Mouse (Mus musculus) heart, embryonic 12.5 days (tissue): Measurements from ENCODE around the gene Plekhm2. TPM values are rescaled to one million over a fixed set of nuclear protein-coding genes. Genes with fewer than 3 reads are reported as not detected.

Experiments used
- ATAC-seq: fragments of 200-750 bp; cut with Nextera tagmentation; 2 replicates; pipeline ENCODE4 v1.8.0; 2017; ENCODE audit warnings: moderate TSS enrichment, moderate library complexity; ENCODE audit not compliant: insufficient number of reproducible peaks, low FRiP score
- H3K27ac ChIP-seq: fragments of 300-500 bp; sonication (generic); 2 replicates; pipeline ENCODE4 v1.5.1; 2016; ENCODE audit warnings: mild to moderate bottlenecking, moderate library complexity; ENCODE audit not compliant: poor library complexity, severe bottlenecking
- H3K27me3 ChIP-seq: fragments of 300-500 bp; sonication (generic); replicated peaks from 2 replicates; pipeline ENCODE4 v1.6.1; 2016; ENCODE audit warnings: mild to moderate bottlenecking, moderate library complexity
- H3K36me3 ChIP-seq: fragments of 300-500 bp; sonication (generic); 2 replicates; pipeline ENCODE4 v1.6.1; 2016; ENCODE audit warnings: mild to moderate bottlenecking, moderate library complexity
- H3K4me1 ChIP-seq: fragments of 300-500 bp; sonication (generic); replicated peaks from 2 replicates; pipeline ENCODE4 v1.6.1; 2016; ENCODE audit warnings: mild to moderate bottlenecking
- H3K4me2 ChIP-seq: fragments of 300-500 bp; sonication (generic); 2 replicates; pipeline ENCODE4 v1.6.1; 2016; ENCODE audit warnings: mild to moderate bottlenecking, moderate library complexity
- H3K4me3 ChIP-seq: fragments of 300-500 bp; sonication (generic); 2 replicates; pipeline ENCODE4 v1.5.1; 2016; ENCODE audit warnings: mild to moderate bottlenecking
- H3K9ac ChIP-seq: fragments of 300-500 bp; sonication (generic); 2 replicates; pipeline ENCODE4 v1.6.1; 2016; ENCODE audit warnings: mild to moderate bottlenecking, moderate library complexity
- H3K9me3 ChIP-seq: fragments of 300-500 bp; sonication (generic); replicated peaks from 2 replicates; pipeline ENCODE4 v1.6.1; 2016; ENCODE audit warnings: mild to moderate bottlenecking, moderate library complexity
- WGBS: fragments of 180-500 bp; shearing (Covaris S2); methylation state at CpG from one replicate; pipeline ENCODE4 v1.1.7; 2016; 5-methylcytosine and 5-hydroxymethylcytosine counted together
- polyA plus RNA-seq: library from polyadenylated mRNA; unstranded; fragments of >200 nt; fragmentation: Nextera tagmentation; extraction: Ambion mirVana; gene quantifications from 2 replicates; pipeline ENCODE4 v1.2.1, GENCODE M21; 2016

Gene Plekhm2
- polyA plus RNA-seq, 1 experiment from 2014 or later: 6.2 TPM

- no peak overlapping the region for H3K27ac ChIP-seq
- no peak overlapping the region for H3K4me3 ChIP-seq
- H3K27me3 ChIP-seq: no peaks in the 10 kb centered on the region; the same call in 1 of the 2 replicates
- peaks cover 33% of the 10 kb centered on the region for H3K4me1 ChIP-seq
- H3K36me3 ChIP-seq: peaks cover 18% of the 10 kb centered on the region
- 70% methylated on average over 8 of the region's 8 CpGs for WGBS
- no peak for ATAC-seq
- no peaks in the 10 kb centered on the region for H3K9me3 ChIP-seq
- H3K9ac ChIP-seq: no peak overlapping the region
- no peak overlapping the region for H3K4me2 ChIP-seq
These were observed 43.4 kb downstream of the Plekhm2 start for GRCm38 (mm10) chr4:141621297-141621696.

- Histone ChIP-seq H3K36me3 (no peaks in the 10 kb centered on the region), H3K9ac (no peak overlapping the region), H3K4me2 (no peak overlapping the region), H3K27ac (no peak overlapping the region), H3K9me3 (no peaks in the 10 kb centered on the region), H3K4me3 (no peak overlapping the region), H3K4me1 (peaks cover 26% of the 10 kb centered on the region), H3K27me3 (no peaks in the 10 kb centered on the region; the same call in 1 of the 2 replicates)
- ATAC-seq: no peak
- 73% methylated on average over 9 of the region's 9 CpGs for WGBS
These were observed 45.3 kb downstream of the Plekhm2 start for GRCm38 (mm10) chr4:141619299-141619883.

- no peaks in the 10 kb centered on the region for H3K36me3 ChIP-seq
- peak within 1 kb of the TSS; percentile 70 for H3K4me2 ChIP-seq
- no peaks in the 10 kb centered on the region; the same call in 1 of the 2 replicates for H3K27me3 ChIP-seq
- ATAC-seq: no peak
- WGBS: 29% methylated on average over 20 of the region's 20 CpGs
- H3K4me1 ChIP-seq: peaks cover 20% of the 10 kb centered on the region
- peak within 1 kb of the TSS; percentile 49 for H3K9ac ChIP-seq
- no peak within 1 kb of the TSS for H3K27ac ChIP-seq
- H3K4me3 ChIP-seq: peak within 1 kb of the TSS; percentile 34
- H3K9me3 ChIP-seq: no peaks in the 10 kb centered on the region
These were observed 46.0 kb downstream of the Plekhm2 start, which contains the start of gene Tmem82 for GRCm38 (mm10) chr4:141618565-141619243. Gene Tmem82, minus strand, starts transcription at chr4:141618633.

- H3K27me3 ChIP-seq: no peaks in the 10 kb centered on the region; the same call in 1 of the 2 replicates
- no peaks in the 10 kb centered on the region for H3K36me3 ChIP-seq
- peak; percentile 7 for ATAC-seq
- H3K4me1 ChIP-seq: peaks cover 13% of the 10 kb centered on the region
- H3K4me2 ChIP-seq: peak overlapping the region; percentile 70
- peak overlapping the region; percentile 34 for H3K4me3 ChIP-seq
- H3K9ac ChIP-seq: peak overlapping the region; percentile 49
- no peaks in the 10 kb centered on the region for H3K9me3 ChIP-seq
- 9% methylated on average over 22 of the region's 22 CpGs for whole genome bisulfite sequencing
- H3K27ac ChIP-seq: no peak overlapping the region
These were observed 46.7 kb downstream of the Plekhm2 start for GRCm38 (mm10) chr4:141617863-141618564.

GRCm38 (mm10) chr4:141617299-141617698 is 47.4 kb downstream of the Plekhm2 start:
- H3K36me3 ChIP-seq: no peaks in the 10 kb centered on the region
- H3K4me3 ChIP-seq: peak overlapping the region; percentile 34
- peaks cover 12% of the 10 kb centered on the region for H3K4me1 ChIP-seq
- H3K9me3 ChIP-seq: no peaks in the 10 kb centered on the region
- H3K27ac ChIP-seq: no peak overlapping the region
- WGBS: 3% methylated on average over 20 of the region's 20 CpGs
- peak overlapping the region; percentile 70 for H3K4me2 ChIP-seq
- H3K9ac ChIP-seq: peak overlapping the region; percentile 49
- ATAC-seq: peak; percentile 49
- no peaks in the 10 kb centered on the region; the same call in 1 of the 2 replicates for H3K27me3 ChIP-seq

GRCm38 (mm10) chr4:141616811-141617210 is 47.9 kb downstream of the Plekhm2 start:
- Histone ChIP-seq H3K4me1 (peaks cover 12% of the 10 kb centered on the region), H3K4me3 (no peak overlapping the region), H3K4me2 (0 out of 2 replicates have a peak overlapping the region, but pooled peaks have one; percentile 70), H3K36me3 (no peaks in the 10 kb centered on the region), H3K27me3 (no peaks in the 10 kb centered on the region; the same call in 1 of the 2 replicates), H3K9me3 (no peaks in the 10 kb centered on the region), H3K27ac (no peak overlapping the region), H3K9ac (no peak overlapping the region)
- no peak for ATAC-seq
- 77% methylated on average over 6 of the region's 6 CpGs for WGBS

GRCm38 (mm10) chr4:141614946-141615345 is 49.8 kb downstream of the Plekhm2 start:
- Histone ChIP-seq H3K4me3 (no peak overlapping the region), H3K27me3 (no peaks in the 10 kb centered on the region; the same call in 1 of the 2 replicates), H3K4me2 (no peak overlapping the region), H3K4me1 (peaks cover 18% of the 10 kb centered on the region), H3K27ac (no peak overlapping the region), H3K9ac (no peak overlapping the region), H3K36me3 (no peaks in the 10 kb centered on the region), H3K9me3 (no peaks in the 10 kb centered on the region)
- ATAC-seq: no peak
- 81% methylated on average over 14 of the region's 14 CpGs for WGBS

GRCm38 (mm10) chr4:141609538-141609937 is 55.2 kb downstream of the Plekhm2 start:
- Histone ChIP-seq H3K4me3 (no peak overlapping the region), H3K27ac (no peak overlapping the region), H3K9me3 (no peaks in the 10 kb centered on the region), H3K27me3 (no peaks in the 10 kb centered on the region), H3K36me3 (no peaks in the 10 kb centered on the region), H3K4me1 (peaks cover 15% of the 10 kb centered on the region), H3K4me2 (no peak overlapping the region), H3K9ac (no peak overlapping the region)
- WGBS: 51% methylated on average over 6 of the region's 6 CpGs
- ATAC-seq: peak; percentile 71

- no peak for ATAC-seq
- Histone ChIP-seq H3K36me3 (no peaks in the 10 kb centered on the region), H3K4me1 (peaks cover 49% of the 10 kb centered on the region), H3K27me3 (no peaks in the 10 kb centered on the region), H3K4me2 (no peak within 1 kb of the TSS), H3K9ac (no peak within 1 kb of the TSS), H3K9me3 (no peaks in the 10 kb centered on the region), H3K4me3 (no peak within 1 kb of the TSS), H3K27ac (no peak within 1 kb of the TSS)
- 69% methylated on average over 11 of the region's 11 CpGs for WGBS
These were observed 58.8 kb downstream of the Plekhm2 start, which contains the start of gene Fblim1 for GRCm38 (mm10) chr4:141605861-141606260. Gene Fblim1, minus strand, starts transcription at chr4:141606096.

- Histone ChIP-seq H3K9ac (no peak overlapping the region), H3K4me3 (no peak overlapping the region), H3K27ac (no peak overlapping the region), H3K36me3 (no peaks in the 10 kb centered on the region), H3K9me3 (no peaks in the 10 kb centered on the region), H3K4me2 (no peak overlapping the region), H3K4me1 (peaks cover 53% of the 10 kb centered on the region), H3K27me3 (no peaks in the 10 kb centered on the region)
- WGBS: 87% methylated on average over 5 of the region's 5 CpGs
- ATAC-seq: no peak
These were observed 59.3 kb downstream of the Plekhm2 start for GRCm38 (mm10) chr4:141605421-141605820.

- Histone ChIP-seq H3K4me1 (peaks cover 53% of the 10 kb centered on the region), H3K4me2 (no peak overlapping the region), H3K9me3 (no peaks in the 10 kb centered on the region), H3K36me3 (no peaks in the 10 kb centered on the region), H3K27me3 (no peaks in the 10 kb centered on the region), H3K4me3 (no peak overlapping the region), H3K9ac (no peak overlapping the region), H3K27ac (peak overlapping the region; percentile 45)
- no peak for ATAC-seq
- 51% methylated on average over 8 of the region's 8 CpGs for WGBS
These were observed 60.2 kb downstream of the Plekhm2 start for GRCm38 (mm10) chr4:141604493-141604892.
